Mouse (Mus musculus): ENCODE data around the gene Cyp2d40. TPM values are rescaled to one million over a fixed set of nuclear protein-coding genes. Genes with fewer than 3 reads are reported as not detected.
"Not testable (repeated sequence)": the region's sequence is repeated elsewhere in the genome, so short reads cannot be mapped to it uniquely, and the experiment has no call there.

The Cyp2d40 gene
- polyA plus RNA-seq (2017; shearing (Covaris generic)), result not detected

DNA sequence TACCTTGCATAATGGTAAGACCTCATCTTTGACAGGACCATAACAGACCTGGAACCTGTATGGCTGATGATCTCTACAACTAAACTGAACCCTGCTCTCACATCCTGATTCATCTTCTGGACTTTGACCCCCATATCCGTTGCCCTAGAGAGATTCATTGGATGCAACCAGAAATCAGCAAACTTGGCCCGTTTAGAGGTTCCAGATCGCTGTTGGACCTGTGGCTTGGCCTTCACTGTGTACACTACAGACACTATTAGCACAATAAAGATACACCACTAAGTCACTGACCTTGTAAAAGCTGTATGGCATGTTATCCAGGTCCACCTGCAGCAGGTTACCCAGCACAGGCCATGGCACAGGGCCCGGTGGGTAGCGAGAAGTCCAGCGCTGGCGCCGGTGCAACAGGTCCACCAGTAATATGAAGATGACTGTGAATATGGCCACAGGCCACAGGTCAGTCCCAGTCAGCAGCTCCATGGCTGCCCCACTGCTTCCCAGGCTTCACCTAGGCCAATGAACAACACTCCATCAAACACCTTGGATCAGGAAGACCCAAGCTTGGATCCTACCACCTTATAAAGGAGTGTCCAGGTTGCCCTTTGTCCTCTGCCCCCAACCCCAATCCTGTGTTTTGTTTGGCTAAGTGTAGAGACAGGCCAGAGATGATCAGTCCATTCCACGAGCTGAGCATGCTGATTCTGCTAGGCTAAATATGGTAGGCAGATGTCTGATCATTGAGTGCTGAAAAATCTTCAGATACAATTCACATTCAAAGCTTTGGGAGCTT, at the start of gene Cyp2d40:
Gene Cyp2d40, minus strand, starts transcription at position 553 of the 790 bp plus-strand sequence.
- no peak for ATAC-seq

DNA sequence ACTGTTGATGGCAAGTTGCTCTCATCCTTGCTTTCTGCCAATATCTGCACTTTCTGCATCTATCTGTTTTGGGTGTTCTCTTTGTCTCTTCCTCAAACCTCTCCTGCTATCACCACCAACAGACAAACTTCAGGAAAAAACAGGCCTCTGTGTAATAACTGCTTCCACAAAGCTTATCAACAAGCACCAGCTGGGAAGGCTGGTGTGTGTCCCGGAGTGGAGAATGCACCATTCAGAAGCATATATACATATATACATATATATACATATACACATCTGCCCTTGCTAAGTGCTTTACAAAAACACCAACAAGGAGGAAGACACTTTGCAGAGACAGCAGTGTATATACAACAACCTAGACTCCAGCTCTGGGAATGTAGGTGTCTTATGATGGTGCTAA, 46.6 kb upstream of the Cyp2d40 start:
- no peak for ATAC-seq

DNA sequence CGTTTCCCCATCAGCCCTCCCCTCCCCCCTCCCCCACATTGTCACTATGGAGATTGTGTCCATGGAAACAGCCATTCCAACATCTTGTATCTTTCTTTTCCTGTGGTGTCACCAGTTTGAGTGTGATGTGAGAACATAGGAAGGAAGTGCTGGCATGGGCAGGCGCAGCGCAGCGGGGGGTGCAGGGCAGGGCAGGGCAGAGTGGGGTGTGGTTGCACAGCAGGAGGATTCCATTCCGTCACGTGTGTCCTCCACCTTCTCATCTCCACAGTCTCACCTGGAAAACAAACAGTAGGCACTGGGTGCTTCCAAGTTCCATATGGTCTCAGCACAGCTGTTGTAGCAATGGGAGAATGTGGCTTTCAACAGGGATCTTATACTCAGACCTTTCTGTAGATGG, 45.5 kb upstream of the Cyp2d40 start:
- ATAC-seq, result no peak

DNA sequence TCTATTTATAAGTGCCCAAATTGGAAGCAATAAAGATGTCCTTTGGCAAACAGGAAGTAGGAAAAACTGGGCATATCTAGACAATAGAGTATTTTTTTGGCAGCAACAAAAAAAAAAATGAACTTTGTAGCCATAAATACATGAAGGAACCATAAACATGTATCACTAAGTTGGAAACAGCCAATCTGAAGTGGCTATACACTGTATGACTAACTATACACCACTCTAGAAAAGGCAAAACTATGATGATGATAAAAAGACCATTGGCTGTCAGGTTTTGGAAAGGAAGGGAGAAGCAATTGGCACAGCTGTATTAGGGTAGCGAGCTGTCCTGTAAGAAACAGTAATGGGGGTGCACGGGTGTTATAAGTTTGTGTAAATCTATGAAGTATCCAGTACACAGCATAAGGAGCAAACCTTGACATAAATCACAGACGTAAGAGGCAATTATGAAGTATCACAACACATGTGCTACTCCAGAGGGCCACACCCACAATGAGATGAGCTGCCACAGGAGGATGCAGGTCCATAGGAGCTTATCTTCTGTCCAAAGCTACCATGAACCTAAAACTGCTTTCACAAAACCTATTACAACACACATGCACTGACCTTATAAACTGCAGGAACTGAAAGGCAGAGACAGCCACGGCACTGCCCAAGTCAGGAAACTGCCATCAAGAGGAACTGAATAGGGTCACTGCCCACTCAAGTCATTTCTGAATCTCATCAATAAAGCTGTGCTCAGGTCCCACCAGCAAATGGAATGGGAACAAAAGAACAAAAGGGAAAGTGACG, 43.2 kb upstream of the Cyp2d40 start:
- no peak for ATAC-seq

DNA sequence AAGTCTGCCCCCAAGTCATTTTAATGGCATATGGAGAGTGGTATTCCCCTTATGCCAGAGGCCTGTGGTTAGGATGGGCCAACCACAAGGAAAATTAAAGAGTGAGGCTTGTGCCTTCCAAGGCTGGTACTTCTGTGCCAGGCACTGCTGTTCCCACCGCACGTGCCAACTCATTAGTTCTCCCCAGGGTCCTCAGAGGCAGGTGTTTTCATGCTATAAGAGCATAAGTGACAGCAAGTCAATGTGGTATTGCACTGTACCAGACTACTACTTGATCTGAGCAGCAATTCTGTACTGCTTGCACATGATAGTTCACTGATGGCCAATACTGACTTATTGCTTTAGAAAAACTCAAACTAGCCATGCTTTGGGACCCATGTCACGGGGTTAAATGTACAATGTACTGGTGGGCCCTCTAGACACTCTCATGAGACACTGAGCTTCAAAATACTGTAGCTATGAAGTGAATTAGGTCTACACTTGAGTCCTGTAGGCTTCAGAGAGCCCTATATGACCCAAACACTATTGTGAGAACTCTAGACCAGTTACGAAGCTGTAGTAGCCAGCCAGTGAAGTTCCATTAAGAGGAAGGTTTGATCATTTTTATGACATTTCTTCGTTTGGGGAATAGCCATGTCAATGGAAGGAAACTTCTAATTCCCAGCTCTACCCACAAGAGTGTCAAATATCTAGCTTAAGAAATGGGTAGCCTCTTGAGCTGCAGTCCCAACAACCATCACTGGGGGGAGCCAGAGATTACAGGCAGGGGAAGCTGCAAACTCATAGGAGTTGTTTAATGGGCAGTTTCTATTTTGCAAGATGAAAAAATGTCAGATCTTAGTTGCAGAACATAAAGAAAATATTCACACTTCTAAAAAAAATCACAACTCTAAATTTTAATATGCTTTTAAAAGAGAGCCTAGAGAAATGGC, 41.0 kb upstream of the Cyp2d40 start:
- no peak for ATAC-seq

DNA sequence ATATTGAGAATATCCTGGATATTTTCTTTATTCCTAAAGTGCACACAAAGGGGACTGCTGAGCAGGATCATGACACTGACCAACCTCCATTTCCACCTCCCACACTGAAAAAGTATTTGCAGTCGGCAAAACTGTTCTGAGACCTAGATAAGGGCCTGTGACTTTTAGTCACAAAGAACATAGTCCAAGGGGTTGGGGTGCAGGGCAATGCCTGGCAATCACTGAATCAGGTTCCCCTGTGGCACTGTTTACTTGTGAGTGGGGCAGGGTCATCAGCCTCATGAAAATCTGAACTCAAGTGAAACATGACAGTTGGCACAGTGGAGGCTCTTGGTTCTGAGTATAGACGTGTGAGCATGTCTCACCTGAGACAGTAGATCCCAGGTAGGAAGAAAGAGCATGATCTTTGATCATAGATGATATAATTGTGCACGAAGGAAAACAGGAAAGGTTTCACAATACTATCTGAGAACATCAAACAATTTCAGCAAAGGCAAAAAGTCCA, 32.0 kb upstream of the Cyp2d40 start:
- ATAC-seq, result no peak

DNA sequence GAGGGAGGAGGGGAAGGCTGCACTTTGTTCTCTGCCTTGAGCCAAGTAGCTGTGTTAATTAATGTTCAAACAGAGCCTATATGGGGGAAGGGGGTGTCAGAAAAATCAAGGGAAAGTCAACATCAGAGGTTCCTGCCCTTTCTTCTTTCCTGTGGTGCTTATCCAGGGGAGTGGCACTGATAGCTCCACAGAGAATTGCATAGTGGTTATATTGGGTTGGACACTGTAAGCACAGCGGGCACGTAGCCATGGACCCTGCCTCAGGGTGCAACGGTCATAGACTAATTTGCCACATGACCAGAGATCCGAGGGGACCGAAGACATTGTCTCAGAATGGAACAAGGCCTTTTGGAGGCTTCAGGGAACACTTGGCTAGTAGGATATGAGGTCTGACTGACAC, 30.3 kb upstream of the Cyp2d40 start, which contains the start of gene Cyp2d26:
Gene Cyp2d26, minus strand, starts transcription at position 18 of the 400 bp plus-strand sequence.
- no peak for ATAC-seq

DNA sequence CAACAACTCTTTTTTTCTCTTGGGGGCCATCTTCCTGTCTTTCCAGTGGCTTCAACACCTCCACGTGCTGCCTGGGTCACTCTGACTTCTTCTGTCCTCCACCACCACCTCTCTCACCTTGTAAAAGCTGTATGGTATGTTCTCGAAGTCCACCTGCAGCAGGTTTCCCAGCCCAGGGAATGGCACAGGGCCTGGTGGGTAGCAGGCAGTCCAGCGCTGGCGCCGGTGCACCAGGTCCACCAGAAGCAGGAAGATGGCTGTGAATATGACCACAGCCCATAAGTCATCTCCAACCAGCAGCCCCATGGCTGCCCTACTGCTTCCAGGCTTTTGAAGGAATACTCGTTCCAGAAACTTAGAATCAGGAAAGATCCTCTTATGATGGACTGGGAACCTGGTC, 29.9 kb upstream of the Cyp2d40 start:
- ATAC-seq, result no peak

DNA sequence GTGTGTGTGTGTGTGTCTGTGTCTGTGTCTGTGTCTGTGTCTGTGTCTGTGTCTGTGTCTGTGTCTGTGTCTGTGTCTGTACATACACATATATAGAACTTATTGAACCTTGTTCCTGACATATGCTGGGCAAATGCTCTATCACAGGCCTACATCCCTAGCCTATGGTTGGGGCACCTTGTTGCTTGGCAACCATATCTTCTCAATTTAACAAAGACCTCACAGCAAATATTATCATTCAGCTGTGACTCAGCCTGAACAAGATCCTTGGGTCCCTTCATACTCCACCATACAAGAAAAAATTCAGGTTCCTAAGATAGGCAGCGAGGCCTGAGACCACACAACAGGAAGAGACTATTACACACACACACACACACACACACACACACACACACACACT, 29.5 kb upstream of the Cyp2d40 start:
- no peak for ATAC-seq

DNA sequence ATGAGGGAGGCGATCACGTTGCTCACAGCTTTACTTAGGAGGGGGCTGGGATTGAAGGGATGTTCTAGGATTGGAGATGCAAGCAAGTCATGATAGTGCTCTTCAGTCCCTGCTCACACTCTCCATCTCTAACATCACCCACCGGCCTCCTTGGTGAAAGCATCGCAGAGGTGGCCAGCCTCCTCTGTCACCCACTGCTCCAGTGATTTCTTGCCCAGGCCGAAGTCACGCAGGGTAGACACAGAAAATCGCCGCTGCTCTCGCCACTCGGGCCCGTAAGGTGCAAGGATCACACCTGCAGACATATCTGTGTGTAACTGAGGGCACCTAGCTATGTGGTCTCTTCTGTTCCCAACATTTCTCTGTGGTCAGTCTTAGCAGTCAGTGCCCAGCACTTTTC, 28.6 kb upstream of the Cyp2d40 start:
- no peak for ATAC-seq

DNA sequence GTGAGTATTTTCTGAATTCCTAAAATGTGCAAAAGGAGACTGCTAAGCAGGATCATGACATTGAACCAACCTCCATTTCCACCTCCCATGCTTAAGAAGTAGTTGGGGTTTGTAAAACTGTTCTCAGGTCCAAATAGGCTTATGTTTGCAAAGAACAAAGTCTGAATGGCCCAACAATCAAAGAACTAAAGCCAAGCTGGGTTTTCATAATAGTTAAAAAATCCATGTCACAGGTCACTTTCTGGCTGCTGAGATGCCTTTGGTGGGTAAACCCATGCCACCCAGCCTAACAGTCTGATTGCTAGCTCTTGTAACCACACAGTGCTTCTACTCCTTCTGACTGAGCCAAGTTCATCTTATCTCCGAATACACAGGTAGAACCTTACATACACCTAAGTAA, 20.6 kb upstream of the Cyp2d40 start:
- no peak for ATAC-seq

DNA sequence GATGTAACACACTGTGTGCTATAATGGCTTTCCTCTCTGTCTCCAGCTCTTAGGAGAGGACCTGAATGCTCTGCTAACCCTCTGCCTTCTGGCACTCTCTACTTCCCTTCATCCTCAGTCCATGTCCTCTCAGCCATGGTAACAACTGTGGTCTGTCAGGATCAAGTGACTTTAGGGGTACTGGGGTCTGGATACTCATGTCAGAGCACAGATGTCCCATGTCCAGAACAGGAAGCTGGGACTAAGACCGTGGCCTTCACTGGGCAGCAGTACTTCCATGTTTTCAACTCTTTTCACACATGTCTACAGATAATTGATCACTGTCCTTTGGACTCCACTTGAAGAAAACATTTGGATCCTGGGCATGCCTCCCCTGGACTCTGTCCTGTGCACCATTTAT, 19.8 kb upstream of the Cyp2d40 start:
- no peak for ATAC-seq

DNA sequence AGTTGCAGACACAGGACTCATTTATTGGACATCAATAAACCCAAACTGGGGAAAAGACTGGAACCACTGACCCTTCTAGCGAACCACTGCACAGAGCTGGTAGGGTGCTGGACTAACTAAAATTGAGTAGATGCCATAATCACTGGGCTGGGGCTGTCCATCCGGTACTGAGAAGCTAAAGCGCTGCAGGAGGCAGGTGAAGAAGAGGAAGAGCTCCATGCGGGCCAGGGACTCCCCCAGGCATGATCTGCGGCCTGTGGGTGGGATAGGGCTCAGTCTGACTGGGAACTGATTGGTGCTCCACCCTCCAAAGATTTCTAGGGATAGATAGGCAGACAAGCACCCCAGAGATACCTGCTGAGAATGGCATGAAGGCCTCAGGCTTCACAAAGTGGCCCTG, 13.9 kb upstream of the Cyp2d40 start:
- ATAC-seq, result not testable (repeated sequence)

DNA sequence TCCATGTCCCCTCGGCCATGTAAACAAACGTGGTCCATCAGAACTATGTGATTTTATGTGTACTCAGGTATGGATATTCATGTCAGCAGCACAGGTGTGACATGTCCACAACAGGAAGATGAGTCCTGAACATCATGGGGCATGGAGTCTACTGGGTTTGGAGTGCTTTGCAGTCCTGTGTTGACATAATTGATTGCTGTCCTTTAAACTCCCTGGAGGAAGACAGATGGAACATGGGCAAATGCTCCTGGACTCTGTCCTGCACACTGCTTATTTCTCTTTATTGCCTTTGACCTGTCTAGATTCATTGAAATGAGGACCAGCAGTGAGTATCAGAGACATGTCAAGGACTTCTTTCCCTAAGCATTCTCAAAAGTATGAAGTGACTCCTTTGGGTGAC, 2.0 kb upstream of the Cyp2d40 start:
- ATAC-seq, result no peak

DNA sequence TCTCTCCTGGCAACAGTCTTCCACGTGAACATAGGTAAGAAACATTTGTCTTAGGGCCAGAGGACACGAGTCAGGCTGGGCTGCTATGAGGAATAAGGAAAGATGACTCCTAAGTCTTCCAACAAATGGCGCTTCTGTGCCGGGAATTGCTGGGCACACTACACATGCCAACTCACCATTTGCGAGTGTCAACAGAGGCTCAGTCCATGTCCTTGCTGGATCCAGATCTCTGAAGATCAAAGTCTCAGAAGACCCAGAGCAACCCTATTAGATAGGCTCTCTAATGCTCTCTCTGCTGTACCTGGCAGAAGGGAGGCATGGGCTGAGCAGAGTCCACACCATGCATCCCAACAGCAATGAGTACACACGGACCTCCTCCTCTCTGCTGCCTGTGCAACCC, 898 bp upstream of the Cyp2d40 start:
- no peak for ATAC-seq

DNA sequence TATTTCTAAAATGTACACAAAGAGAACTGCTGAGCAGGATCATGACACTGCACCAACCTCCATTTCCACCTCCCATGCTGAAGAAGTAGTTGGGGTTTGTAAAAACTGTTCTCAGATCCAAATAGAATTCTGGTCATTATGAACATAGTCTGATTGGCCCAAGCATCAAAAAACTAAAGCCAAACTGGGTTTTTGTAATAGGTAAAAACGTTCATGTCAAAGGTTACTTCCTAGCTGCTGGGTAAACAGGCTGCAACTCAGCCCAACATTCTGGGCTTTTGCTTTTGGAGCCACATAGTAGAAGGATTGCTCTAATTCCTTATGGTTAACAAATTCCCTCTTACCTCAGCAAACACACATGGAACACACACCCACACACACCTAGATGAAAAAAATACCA, 15.8 kb downstream of the Cyp2d40 start:
- no peak for ATAC-seq

DNA sequence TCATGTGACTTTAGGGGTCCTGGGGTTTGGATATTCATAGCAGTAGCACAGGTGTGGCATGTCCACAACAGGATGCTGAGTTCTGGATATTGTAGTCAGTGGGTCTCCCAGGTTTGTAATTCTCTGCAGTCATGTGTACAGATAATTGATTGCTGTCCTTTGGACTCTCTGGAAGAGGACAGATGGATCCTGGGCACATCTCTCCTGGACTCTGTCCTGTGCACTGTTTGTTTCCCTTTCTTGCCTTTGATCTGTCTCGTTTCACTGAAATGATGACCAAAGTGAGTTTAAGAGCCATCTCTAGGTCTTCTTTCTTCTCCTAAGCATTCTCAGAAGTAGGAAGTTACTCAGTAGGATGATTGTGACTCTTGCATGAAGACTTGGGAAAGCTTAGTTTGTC, 16.5 kb downstream of the Cyp2d40 start:
- ATAC-seq, result no peak

DNA sequence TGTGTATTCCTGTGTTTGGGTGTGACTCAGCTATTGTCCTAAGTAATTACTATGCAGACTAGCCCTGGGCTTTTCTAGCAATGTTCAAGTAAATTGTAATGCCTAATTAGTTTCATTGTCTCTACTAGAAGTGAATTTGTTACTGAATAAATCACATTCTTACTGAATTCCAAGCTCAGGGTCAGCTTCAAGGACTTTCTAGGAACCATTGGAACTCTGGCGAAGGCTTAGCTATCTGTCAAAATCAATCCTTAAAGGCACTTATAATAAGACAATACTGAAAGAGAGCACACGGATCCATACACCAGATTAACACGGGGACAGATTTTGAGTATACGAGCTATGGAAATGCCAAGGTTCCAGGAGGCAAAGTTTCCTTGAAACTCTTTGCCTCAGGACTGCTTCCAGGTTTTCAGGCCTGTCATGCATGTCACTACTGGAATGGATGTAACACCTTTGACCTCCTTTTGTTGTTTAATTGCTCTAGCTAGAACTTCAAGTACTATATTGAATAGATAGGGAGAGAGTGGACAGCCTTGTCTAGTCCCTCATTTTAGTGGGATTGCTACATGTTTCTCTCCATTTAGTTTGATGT, 30.6 kb downstream of the Cyp2d40 start:
- not testable (repeated sequence) for ATAC-seq

All from activated CD4-positive, CD25-positive, alpha-beta regulatory T cell, adult 4 months (primary cell).